Mouse (Mus musculus): Measurements from ENCODE around the gene Dtnb.

Gene Dtnb

GRCm38 (mm10) chr12:3806703-3807547 is 234.7 kb downstream of the Dtnb start:
- DNase-seq (ENCODE audit: low spot score in 2 of 2), result peak in 1 of 2 experiments; percentile 62

- peak; percentile 57 to 67 for DNase-seq (ENCODE audit: low spot score in 2 of 2)
Measured at GRCm38 (mm10) chr12:3807548-3808395, 235.6 kb downstream of the Dtnb start.

- no peak for DNase-seq (ENCODE audit: low spot score in 2 of 2)
Measured at GRCm38 (mm10) chr12:3808396-3808981, 236.3 kb downstream of the Dtnb start.

- DNase-seq (ENCODE audit: low spot score in 2 of 2), result no peak
Measured at GRCm38 (mm10) chr12:3809520-3810180, 237.5 kb downstream of the Dtnb start.

- DNase-seq (ENCODE audit: low spot score in 2 of 2), result no peak
Measured at GRCm38 (mm10) chr12:3810455-3810854, 238.3 kb downstream of the Dtnb start.

- no peak for DNase-seq (ENCODE audit: low spot score in 2 of 2)
Measured at GRCm38 (mm10) chr12:3811596-3811995, 239.4 kb downstream of the Dtnb start.

GRCm38 (mm10) chr12:3812251-3812650 is 240.1 kb downstream of the Dtnb start:
- no peak for DNase-seq (ENCODE audit: low spot score in 2 of 2)

GRCm38 (mm10) chr12:3813138-3813537 is 241.0 kb downstream of the Dtnb start:
- no peak for DNase-seq (ENCODE audit: low spot score in 2 of 2)

- no peak for DNase-seq (ENCODE audit: low spot score in 2 of 2)
Measured at GRCm38 (mm10) chr12:3815386-3815785, 243.2 kb downstream of the Dtnb start.

GRCm38 (mm10) chr12:3817033-3817432 is 244.9 kb downstream of the Dtnb start:
- DNase-seq (ENCODE audit: low spot score in 2 of 2), result no peak

GRCm38 (mm10) chr12:3817566-3817965 is 245.4 kb downstream of the Dtnb start:
- DNase-seq (ENCODE audit: low spot score in 2 of 2), result no peak

GRCm38 (mm10) chr12:3819899-3820298 is 247.7 kb downstream of the Dtnb start:
- DNase-seq (ENCODE audit: low spot score in 2 of 2), result no peak

- peak in 1 of 2 experiments; percentile 58 for DNase-seq (ENCODE audit: low spot score in 2 of 2)
Measured at GRCm38 (mm10) chr12:3823408-3823807, 251.2 kb downstream of the Dtnb start.

GRCm38 (mm10) chr12:3824906-3825713 is 252.9 kb downstream of the Dtnb start:
- DNase-seq (ENCODE audit: low spot score in 2 of 2), result no peak

GRCm38 (mm10) chr12:3825714-3826080 is 253.5 kb downstream of the Dtnb start:
- no peak for DNase-seq (ENCODE audit: low spot score in 2 of 2)

GRCm38 (mm10) chr12:3827771-3828170 is 255.6 kb downstream of the Dtnb start:
- no peak for DNase-seq (ENCODE audit: low spot score in 2 of 2)
